Mouse (Mus musculus) brain, embryonic 18.5 days (tissue): ENCODE results near the gene Pbx2.

Source experiments
- DNase-seq: peaks from one replicate; pipeline ENCODE4 v3.0.0-alpha.2; 2012; ENCODE audit warnings: low read depth, low spot score

Pbx2 gene

DNA sequence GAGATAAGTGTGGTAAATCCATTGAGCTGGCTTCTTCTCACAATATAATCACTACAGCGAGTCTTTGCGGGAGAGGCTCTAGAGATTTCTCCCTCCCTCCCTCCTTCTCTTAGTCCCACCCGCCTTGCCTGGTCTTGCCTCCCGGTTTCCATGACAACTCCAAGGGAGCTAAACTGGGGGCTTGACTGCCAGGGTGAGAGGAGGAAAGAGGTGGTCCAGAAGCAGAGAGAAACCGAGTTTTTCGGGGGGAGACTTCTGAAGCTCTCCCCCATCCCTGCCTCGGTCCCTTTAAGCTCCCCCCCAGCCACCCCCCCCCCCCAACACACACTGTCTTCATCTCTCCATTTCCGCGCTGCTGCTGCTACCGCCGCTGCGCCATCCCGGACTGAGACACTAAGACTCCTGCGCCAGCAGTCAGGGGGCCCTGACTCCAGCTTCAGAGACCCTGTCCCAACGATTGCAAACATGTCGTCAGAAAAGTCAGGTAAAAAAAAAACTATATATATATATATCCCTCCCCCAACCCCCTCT lies 38.2 kb downstream of the Pbx2 start, which contains the start of gene Prrt1:
Gene Prrt1 (plus strand): TSS at position 313 of the 531 bp plus-strand sequence.
- peak; percentile 78 for DNase-seq

DNA sequence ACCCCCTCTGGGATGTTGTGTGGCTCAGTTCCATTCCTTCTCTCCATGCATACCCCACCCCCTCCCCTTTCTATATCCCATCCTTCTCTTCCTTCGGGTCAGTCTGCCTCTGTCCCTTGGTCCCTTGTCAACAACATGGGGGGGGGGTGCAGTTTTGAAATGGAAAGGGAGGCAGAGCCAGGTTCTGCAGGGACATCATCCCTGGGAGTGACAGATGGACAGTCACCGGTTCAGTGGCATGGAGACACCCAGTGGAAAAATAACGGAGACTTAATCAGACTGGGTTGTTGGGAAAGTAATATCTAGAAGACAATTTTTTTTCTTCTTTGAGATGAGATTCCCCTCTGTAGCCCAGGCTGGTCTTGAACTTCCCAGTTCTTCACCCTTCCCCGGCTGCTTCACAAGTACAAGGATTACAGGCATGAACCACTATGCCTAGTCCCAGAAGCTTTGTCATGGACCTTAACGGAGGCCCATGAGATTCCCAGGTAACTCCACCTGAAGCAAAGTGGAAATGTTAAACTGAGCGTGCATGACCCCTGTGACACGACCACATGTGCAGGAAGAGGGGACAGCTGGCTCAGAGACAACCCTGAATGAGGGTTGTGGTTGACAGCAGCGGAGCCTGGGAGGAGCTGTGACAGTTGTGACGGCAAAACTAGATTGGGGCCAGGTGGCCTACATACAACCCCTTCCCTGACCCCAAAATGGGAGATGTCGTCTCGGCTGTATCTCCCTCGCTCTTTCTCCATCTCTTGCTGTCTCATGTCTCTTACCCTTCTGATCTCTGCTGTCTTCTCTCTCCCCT lies 38.9 kb downstream of the Pbx2 start:
- no peak for DNase-seq

DNA sequence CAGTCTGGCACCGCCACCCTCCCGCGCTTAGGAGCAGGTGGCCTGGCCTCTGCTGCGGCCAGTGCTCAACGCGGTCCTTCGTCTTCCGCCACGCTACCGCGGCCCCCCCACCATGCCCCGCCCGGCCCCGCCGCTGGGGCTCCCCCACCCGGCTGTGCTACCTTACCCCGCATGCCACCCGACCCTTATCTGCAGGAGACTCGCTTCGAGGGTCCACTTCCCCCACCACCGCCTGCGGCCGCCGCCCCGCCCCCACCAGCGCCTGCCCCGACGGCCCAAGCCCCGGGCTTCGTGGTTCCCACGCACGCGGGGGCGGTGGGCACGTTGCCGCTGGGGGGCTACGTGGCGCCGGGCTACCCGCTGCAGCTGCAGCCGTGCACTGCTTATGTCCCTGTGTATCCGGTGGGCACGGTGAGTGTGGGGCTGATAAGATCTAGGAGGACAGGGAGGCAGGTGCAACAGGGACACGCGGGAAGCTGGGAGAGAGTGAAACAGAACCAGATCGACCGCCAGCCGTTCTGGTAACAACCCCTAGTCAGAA lies 39.8 kb downstream of the Pbx2 start:
- DNase-seq = no peak

DNA sequence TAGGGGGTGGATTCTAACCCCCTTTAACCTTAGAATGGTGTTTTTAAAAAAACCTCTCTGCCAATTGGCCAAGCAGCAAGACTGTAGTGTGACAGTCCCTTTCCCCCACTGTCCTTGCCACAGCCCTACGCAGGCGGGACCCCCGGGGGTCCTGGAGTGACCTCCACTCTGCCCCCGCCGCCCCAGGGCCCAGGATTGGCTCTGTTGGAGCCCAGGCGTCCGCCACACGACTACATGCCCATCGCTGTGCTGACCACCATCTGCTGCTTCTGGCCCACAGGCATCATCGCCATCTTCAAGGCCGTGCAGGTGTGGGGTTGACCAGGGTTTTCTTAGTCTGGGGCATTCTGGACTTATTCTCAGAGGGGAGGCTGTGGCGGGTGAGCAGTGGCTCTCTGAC lies 40.6 kb downstream of the Pbx2 start:
- no peak for DNase-seq

DNA sequence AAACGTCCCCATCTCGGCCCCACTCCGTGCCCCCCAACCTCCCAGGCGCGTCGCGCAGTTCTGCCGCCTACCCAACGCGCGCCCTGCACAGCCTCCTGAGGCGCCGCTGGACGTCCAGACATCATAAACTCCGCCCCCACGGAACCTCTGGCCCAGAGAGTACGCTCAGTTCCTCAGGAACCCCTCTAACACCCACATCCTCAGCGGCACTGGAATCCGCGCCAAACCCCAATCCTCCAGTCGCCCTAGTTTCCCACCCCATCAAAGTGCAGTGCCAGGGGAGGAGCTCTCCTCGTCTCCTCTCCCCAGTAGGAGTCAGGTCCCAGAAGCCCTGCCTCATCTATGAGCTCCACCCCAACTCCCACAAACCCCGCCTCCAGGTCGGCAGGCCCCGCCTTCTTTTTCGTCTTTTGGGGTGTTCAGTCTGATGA lies 41.2 kb downstream of the Pbx2 start:
- no peak for DNase-seq

DNA sequence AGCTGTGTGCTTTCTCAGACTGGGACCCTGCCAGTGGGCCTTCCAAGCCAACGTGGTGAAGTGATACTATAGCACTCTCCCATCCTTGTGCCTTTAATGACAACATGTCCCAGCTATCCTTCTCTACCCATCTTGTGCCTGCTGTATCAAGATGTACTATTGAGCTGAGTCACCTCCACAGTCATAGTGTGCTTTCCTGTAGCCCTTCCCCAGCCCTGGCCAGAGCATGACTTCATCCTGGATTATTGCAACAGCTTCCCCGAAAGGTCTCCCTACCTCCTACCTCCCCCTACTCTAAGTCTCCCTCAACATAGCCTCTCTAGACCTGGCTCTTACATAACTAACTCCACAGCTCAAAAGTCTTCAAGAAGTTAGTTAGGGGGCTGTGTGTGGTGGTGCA lies 44.6 kb downstream of the Pbx2 start:
- DNase-seq = no peak

DNA sequence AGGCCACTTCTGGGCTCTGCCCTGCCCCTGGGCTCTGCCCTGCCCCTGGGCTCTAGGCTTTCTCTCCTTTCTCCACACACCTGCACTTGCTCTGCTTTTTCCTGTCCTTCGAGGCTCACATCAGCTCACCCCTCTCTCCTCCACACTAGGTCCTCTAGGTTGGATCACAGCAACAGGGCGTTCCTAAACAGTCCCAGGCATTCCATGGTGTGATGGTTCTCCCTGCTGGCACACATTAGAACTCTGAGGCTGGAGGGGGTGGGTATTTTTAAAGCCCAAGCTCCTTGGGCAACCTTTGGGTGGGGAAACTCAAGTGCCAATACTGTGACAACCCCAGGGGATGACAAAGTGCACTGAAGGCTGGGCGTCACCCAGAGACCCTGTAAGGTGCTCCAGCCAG lies 46.4 kb downstream of the Pbx2 start:
- DNase-seq = no peak

DNA sequence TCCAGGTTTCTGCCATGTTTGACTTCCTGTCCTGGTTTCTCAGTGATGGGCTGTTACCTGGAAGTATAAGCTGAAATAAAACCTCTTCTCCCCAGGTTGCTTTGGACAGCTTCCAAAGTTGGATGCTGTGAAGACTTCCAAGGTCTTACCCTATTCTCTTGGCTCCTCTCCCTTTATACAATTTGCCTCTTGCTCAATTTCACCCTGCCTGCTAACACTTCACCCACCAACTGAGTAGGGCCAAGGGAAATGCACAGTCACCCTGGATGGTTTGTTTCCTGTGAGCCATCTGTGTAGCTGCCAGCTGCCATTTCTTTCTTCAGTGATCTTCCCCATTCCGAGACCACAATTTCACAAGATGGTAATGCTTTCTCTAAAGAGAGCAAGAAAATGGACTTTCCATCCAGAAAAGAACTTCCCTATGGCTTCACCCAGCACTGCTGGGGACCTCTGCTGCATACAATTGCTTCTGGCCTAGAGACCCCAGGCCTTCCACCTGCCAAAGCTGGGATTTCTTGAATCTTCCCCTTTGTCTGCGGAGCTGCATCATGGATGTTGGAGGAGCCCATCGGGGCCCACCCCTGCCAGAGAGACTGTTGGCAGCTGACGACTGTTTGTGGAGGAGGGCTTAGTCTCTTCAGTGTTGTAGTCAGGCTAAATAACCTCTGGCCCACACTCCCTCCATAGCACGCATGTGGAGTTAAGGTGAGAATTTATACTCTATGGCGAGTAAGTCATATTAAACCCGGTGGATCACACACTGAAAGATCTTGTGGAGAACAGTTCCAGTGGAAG lies 48.6 kb downstream of the Pbx2 start:
- no peak for DNase-seq

DNA sequence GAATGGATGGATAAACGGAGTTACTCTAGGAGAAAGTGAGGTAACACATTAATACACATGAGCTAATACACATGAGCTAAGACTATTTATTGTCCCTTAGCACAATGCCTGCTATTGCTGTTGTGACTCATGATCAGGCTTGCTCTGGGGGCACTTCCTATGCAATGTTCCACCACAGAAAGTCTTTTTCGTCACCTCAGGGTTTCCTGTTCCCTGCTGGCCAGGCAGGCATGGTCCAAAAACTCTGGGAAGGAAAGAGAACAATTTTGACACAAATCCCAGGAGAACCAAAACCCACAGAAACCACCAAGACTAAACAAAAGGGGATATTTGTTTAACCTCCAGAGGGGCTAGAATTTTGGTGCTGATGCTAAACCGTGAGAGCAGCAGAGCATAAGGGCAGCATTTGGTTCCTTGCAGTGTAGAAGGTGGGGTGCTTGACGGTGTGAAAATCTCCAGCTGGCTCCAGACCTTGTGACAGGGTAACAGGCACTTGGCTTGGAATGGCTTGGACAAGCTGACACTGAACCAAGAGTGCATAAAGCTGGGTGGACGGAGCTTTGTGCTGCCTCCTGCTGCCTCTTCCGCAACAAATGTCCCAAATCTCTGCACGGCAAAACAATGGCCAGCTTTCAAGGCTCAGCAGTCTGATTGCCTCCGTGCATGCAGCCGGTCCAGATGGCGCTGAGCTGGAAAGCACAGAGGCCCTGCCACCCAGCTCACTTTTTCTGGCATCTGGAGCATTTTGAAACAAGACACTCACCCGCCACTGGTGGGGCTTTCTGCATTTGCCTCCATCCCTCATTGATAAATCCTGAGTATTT lies 49.9 kb downstream of the Pbx2 start:
- DNase-seq = no peak

DNA sequence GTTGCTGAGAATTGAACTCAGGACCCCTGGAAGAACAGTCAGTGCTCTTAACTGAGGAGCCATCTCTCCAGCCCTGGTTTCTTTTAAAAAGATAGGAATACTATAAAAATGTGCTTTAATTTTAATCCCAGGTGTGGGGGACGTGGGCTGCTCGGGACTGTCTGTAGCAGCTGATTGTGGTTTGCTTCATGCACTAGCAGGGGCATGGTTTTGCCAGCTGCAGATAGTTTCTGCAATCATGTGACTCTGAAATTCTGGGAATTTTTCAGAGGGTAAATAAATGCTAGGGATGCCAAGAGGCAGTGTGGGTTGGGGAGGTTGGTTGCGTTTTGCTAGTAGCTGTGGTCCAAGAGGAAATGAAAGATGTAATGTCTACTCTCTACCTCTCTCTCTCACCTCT lies 50.9 kb downstream of the Pbx2 start:
- no peak for DNase-seq

DNA sequence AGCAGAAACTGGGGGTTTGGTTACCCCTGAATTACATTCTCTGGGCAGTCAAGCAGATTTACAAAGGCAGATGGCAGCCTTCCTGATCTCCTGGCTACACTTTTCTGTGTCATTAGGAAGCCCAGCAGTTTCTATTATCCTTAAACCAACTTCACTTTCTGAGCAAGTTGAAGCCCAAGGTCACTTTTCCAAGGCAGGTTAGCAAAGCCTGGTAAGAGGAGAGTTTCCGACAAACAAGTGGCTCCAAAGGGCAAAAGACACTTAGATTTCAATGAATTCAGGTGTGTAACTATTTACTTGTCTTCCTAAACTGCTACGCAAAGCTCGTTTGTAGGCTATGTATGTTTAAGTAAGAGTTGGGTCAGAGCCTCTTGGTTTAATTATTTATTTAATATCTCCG lies 52.3 kb downstream of the Pbx2 start:
- no peak for DNase-seq

DNA sequence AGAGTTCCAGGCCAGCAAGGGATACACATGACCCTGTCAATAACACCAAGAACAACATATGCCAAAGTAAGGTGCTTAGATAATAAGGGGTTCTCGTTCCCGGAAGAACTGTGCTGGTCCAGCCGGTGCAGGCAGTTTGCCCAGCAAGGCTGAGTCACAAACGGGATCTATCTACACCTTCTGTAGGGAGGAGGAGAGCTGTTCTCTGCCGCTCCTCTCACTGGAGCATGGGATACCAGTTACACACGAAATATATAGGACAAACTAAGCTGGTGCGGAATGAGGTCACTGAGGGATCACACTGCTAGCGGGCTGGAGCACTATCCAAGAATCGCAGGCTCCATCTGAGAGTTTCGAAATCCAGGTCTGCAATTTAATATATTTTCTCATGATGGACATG lies 52.9 kb downstream of the Pbx2 start:
- no peak for DNase-seq

DNA sequence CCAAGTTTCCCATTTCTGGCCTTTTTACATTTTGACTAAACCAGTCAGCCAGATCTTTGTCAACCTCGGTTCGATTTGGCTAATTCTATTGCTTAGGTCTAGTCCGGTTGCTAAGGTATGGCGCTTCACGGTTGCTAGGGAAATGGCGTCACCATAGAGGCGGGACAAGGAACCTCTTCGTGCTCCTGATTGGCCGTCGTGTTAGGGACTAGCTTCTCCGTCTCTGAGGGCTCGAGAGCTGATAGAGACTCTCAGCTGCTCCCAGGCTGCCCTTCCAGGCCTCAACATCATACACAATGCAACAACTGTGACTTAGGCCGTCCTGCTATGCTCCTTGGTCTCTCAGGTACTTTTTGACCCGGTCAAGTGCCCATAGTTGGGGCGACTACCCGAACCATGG lies 53.5 kb downstream of the Pbx2 start, which contains the start of gene Fkbpl:
Gene Fkbpl (plus strand): TSS at position 157 of the 400 bp plus-strand sequence.
- peak; percentile 95 for DNase-seq

DNA sequence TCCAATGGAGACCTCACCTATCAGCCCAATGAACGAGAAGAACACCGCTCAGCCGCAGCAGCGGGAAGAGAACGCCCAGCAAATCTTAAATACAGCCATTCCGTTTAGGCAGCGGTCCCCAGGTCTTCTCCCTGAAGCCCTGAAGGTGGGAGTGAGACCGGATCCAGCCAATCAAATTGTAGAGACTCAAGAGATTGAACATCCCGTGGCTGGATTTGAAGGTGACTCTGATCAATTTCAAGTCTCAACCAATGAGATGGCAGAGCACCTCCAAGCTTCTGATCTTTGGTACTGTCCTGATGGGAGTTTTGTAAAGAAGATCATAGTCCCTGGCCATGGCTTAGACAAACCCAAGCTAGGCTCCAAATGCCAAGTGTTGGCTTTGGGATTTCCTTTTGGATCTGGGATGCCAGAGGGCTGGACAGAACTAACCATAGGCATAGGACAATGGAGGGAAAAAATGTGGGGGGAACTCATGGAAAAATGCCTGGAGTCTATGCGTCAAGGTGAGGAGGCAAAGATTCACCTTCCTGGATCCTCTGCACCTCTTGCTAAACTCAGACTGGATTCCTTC lies 54.3 kb downstream of the Pbx2 start:
- no peak for DNase-seq

DNA sequence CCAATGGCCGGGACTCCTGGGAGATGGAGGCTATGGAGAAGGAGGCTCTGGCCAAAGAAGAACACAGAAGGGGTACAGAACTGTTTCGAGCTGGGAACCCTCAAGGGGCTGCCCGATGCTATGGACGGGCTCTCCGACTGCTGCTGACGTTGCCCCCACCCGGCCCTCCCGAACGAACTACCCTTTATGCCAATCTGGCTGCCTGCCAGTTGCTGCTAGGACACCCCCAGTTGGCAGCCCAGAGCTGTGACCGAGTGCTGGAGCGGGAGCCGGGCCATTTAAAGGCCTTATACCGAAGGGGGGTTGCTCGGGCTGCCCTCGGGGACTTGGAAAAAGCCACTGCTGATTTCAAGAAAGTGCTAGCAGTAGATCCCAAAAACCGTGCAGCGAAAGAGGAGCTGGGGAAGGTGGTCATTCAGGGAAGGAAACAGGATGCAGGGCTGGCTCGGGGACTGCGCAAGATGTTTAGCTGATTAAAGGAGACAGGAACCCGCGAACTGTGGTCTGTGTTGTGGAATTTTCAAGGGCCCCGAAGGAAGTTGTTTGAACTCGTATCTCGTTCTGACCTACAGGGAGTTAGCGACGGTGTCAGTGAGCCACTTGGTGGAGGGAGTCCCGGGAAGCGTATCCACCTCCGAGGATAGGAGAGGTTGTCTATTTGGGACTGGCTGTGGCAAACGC lies 54.9 kb downstream of the Pbx2 start:
- no peak for DNase-seq
